Mouse (Mus musculus): ENCODE measurements at regions not wholly inside any gene's neighbourhood (a gene's known extent, or its start where the extent isn't known, plus 50 kb on each side); places are given as distances from the start of the nearest gene placed in this dataset.

- in situ Hi-C loops (cut with MboI; ENCODE audit: unreplicated experiment in 2 of 2) = no loop called here
Observed at GRCm38 (mm10) chr6:117489161-117489560, 320.8 kb downstream of the Cxcl12 start.

DNA sequence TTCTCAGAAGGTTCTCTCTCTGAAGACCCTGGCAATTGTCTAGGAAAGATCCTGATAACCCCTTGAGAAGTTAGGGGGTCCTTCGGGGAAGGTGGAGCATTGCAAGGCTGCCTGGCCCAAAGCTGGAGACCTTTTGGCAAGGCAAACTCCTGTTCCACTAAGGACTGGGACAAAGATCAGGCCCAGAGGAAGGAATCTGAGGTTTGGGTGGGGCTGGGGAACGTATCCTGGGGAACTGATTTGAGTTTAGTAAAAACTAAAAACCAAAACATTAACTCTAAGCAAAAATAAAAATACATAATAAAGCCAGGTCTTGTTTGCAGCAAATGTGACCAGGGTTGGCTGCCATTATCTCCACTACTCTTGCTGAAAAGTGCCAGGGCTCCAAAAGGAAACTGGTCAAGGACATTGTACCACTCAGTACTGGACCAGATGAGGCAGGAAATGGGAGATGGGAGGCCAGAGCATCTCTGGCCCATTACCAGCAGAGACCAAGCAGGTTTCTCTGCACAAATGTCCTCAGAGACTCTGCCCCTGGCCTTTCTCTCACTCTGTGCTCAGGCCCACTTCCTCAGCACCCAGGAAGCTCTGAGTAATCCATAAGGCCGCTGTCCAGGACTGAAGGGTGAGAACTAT is 321.5 kb downstream of the Cxcl12 start:
- in situ Hi-C loops (cut with MboI; ENCODE audit: unreplicated experiment in 2 of 2) = no loop called here

DNA sequence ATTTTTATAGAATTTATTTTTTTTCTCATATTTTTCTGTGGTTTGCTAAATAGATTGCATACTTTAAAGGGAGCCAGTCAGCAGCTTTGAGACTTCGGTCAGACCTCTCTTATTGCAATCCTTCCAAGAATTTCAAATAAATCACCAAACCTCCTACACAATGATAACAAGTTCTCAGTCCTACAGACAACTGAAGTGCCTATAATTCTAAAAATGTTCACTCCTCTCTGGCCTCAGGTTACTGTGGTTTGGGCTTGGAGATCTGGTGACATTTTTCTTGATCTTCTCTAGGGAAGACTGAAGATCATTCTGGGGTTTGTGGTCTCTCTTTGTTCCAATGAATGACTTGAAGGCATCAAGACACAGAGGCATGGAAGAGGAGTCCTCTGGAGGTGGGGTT is 326.6 kb downstream of the Cxcl12 start:
- in situ Hi-C loops (cut with MboI; ENCODE audit: unreplicated experiment in 2 of 2) = no loop called here

GRCm38 (mm10) chr6:117497337-117497736 is 329.0 kb downstream of the Cxcl12 start:
- in situ Hi-C loops (cut with MboI; ENCODE audit: unreplicated experiment in 2 of 2) = no loop called here

DNA sequence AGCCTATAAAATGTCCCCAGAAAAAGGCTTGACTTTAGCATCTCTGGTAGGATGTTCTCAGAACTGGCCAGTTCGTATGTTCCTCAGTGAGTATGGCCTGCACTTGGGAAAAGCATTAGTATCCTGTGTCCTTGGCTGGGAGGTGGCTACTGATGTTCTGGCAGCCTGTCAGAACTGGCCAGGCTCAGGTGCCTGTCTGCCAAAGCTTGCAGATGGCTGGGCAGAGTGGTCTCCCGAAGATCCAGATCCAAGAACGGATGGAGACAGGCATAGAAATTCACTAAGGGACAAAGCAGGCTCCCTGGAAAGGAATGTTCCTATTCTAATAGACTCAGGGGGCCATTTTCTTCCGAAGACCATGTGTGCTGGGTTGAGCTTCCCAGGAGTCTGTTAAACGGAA is 329.6 kb downstream of the Cxcl12 start:
- in situ Hi-C loops (cut with MboI; ENCODE audit: unreplicated experiment in 2 of 2) = no loop called here

- in situ Hi-C loops (cut with MboI; ENCODE audit: unreplicated experiment in 2 of 2) = no loop called here
Observed at GRCm38 (mm10) chr6:117502346-117502745, 334.0 kb downstream of the Cxcl12 start.

GRCm38 (mm10) chr6:117504771-117505170 is 336.2 kb upstream of the Zfp637 start:
- in situ Hi-C loops (cut with MboI; ENCODE audit: unreplicated experiment in 2 of 2) = no loop called here

DNA sequence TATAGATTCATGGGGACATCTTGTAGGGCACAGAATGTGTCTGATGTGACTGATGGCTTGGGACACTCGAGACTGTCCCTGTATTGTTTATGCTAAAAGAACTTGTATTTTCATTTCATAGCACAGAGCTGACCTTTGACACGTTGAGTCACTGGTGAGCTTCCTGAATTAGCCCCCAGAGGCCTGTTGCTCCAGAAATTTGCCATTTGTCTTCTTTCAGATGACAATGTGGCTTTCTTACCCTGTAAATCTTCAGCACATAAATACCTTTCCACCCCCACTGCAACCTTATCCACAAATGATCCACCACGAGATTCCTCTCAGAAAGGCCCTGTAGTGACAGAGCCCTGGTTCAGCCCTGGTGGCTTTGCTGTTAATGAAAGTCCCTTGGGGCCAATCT is 335.5 kb upstream of the Zfp637 start:
- in situ Hi-C loops (cut with MboI; ENCODE audit: unreplicated experiment in 2 of 2) = no loop called here

GRCm38 (mm10) chr6:117506619-117507018 is 334.4 kb upstream of the Zfp637 start:
- in situ Hi-C loops (cut with MboI; ENCODE audit: unreplicated experiment in 2 of 2) = no loop called here

DNA sequence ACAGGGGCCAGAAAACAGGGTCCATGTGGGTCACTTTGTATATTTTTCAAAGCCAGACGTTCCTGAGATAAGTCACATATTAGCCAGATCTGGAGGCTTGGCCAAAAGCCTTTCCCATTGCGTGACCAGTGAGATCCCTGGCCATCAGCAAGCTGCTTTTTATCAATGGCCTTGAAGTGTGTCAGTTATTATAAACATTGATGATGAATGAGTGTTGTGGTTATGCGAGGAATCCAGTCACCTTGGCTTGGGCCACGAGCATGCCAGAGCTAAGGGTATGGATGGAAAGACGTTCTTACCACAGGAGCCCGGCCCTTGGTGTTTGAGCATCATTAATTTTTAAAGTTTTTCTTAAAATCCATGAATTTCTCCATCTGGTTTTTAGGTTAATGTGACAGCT is 332.1 kb upstream of the Zfp637 start:
- in situ Hi-C loops (cut with MboI; ENCODE audit: unreplicated experiment in 2 of 2) = no loop called here

DNA sequence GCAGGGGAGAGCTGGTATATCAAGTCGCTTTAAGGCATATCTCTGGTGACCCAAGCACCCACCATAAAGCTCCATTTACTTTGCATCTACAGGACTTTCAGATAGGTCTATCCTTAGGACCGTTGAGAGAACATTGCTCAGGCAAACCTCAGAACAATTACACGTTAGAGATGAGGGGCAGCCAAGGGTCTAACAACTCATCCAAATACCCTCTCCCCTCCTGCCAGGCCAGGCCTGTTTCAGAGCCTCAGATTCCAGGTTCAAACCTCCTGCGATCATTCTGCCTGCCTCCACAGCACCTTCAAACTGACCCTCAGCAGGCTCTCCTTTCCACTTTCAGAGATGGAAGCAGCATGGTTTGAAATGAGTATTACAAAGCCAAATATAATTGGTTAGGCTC is 331.0 kb upstream of the Zfp637 start:
- in situ Hi-C loops (cut with MboI; ENCODE audit: unreplicated experiment in 2 of 2) = no loop called here

GRCm38 (mm10) chr6:117514831-117515230 is 326.1 kb upstream of the Zfp637 start:
- in situ Hi-C loops (cut with MboI; ENCODE audit: unreplicated experiment in 2 of 2) = no loop called here

GRCm38 (mm10) chr6:117516906-117517305 is 324.1 kb upstream of the Zfp637 start:
- in situ Hi-C loops (cut with MboI; ENCODE audit: unreplicated experiment in 2 of 2) = no loop called here

DNA sequence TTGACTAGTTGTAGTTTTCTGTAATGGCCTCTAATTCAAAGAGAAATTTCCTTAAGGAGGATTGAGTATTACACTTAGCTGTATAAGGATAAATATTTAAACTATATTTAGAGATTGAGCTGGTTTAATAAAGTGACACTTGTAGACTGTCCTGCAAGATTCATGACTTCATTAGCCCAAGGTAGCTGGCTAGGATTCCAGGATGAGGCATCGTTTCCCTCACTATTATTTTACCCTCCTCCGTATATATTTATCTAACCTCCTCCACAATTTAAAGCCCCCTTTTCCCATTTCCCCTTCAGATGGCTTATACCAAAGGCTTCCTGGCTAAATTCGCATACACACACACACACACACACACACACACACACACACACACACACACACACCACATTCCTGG is 322.0 kb upstream of the Zfp637 start:
- in situ Hi-C loops (cut with MboI; ENCODE audit: unreplicated experiment in 2 of 2) = no loop called here

GRCm38 (mm10) chr6:117519466-117519865 is 321.5 kb upstream of the Zfp637 start:
- in situ Hi-C loops (cut with MboI; ENCODE audit: unreplicated experiment in 2 of 2) = no loop called here

DNA sequence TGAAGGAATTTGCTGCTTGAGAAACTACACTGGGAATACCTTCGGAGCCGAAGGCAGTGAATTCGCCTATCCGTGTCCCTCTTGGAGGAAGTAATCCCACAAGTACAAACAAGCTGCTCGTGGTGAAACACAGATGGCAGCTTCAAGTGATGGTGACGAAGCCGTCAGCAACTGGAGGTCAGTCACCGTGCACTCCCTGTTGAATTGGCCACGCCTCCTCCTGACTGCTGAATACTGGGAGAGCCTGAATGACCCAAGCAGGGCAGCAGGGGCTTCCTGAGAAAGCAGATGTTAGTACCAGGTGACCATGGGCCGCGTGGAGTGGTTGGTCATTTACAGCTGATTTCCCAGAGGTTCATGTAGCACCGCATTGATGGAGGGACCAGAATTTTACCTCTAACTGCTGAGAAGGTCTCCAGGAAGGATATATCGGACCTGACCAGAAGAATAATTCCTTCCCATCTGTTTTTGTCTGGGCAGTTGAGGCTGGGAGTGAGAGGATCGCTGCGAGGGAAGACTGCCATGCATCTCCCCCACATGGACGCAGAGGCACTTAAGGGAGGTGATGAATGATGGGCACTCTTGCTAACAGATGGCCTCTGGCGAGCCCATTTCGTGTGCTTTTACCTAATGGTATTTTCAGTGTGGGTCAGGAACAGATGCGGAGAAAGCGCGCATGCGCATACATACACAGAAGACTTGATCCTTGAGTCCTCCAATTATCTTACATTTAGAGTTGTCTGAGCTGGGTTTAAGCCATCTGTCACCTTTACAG is 314.6 kb upstream of the Zfp637 start:
- in situ Hi-C loops (cut with MboI; ENCODE audit: unreplicated experiment in 2 of 2) = no loop called here

DNA sequence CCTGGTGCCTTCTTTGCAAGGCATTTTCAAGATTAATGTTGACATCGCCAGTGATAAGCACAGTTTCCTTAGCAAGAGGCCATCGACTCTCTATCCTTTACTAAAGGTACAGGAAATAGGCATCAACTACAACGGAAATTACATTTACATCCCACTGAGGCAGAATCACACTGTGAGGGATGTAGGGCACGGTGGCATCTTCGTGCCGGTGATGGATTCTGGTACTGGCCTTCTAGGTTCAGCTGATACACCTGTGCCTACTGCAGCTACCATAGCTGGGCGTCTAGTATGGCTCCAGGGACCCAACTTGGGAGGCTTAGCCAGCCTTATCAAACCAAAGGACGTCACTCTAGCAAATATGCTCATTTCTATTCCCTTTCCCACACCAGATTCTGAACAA is 313.5 kb upstream of the Zfp637 start:
- in situ Hi-C loops (cut with MboI; ENCODE audit: unreplicated experiment in 2 of 2) = no loop called here

DNA sequence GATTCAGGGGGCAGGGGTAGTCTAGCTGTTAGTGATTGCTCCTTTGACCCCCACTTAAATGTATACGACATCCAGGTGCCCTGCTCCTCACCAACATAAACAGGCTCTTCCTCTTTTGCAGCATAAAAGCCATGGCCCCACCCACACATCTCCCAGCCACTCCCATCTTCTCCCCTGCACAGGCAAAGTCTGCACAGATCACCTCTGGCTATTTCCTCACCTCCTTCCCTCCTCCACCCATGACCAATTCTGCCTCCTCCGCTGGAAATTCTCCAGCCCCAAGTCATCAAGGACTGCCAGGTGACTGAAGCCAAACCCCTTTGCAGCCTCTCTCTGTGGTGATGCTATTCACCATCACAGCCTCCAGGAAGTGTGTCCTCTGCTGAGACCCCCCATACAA is 306.8 kb upstream of the Zfp637 start:
- in situ Hi-C loops (cut with MboI; ENCODE audit: unreplicated experiment in 2 of 2) = no loop called here

- in situ Hi-C loops (cut with MboI; ENCODE audit: unreplicated experiment in 2 of 2) = no loop called here
Observed at GRCm38 (mm10) chr6:117534991-117535390, 306.0 kb upstream of the Zfp637 start.

DNA sequence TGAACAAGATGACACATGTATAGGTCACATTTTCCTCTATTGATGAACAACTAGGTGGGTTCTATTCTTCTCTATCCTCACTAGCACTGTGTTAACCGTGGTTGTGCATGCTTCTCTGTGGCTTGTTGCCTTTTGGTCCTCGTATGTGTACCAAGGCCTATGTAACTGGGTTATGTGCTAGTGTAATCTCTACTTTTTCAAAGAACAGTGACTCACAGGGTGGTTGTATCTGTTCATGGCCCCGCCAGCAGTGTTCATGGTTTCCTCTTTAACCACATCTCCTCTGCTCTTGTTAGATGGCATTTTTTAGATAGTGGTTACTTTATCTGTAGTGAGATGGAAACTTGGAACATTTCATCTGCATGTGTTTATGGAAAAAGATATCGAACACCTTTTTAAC is 304.9 kb upstream of the Zfp637 start:
- in situ Hi-C loops (cut with MboI; ENCODE audit: unreplicated experiment in 2 of 2) = no loop called here

GRCm38 (mm10) chr6:117542431-117542830 is 298.5 kb upstream of the Zfp637 start:
- in situ Hi-C loops (cut with MboI; ENCODE audit: unreplicated experiment in 2 of 2) = no loop called here

All from v-Abl transformed pro-B cells (cell line).